Mouse (Mus musculus) T-helper 1 cell (primary cell): Measurements from ENCODE around the gene Nav2.

Experiments
- in situ Hi-C: fragments of 300-600 bp; cut with MboI, MseI; formaldehyde crosslinking; loops from one replicate; pipeline ENCODE4 v1.15.1; 2025; ENCODE audit warnings: high pct_unique_total_duplicates

The Nav2 gene

GRCm38 (mm10) chr7:49276163-49276562 lies 367.6 kb downstream of the Nav2 start:
- in situ Hi-C loops = no loop called here

- in situ Hi-C loops = no loop called here
Measured at GRCm38 (mm10) chr7:49277685-49278084, 369.2 kb downstream of the Nav2 start.

- in situ Hi-C loops = no loop called here
Measured at GRCm38 (mm10) chr7:49278531-49278930, 370.0 kb downstream of the Nav2 start.

- in situ Hi-C loops = no loop called here
Measured at GRCm38 (mm10) chr7:49280427-49280826, 371.9 kb downstream of the Nav2 start.

GRCm38 (mm10) chr7:49282446-49282845 lies 373.9 kb downstream of the Nav2 start:
- in situ Hi-C loops = no loop called here

GRCm38 (mm10) chr7:49283507-49284361 lies 375.2 kb downstream of the Nav2 start:
- in situ Hi-C loops = no loop called here

GRCm38 (mm10) chr7:49288186-49288585 lies 379.7 kb downstream of the Nav2 start:
- in situ Hi-C loops = no loop called here

GRCm38 (mm10) chr7:49290308-49290707 lies 381.8 kb downstream of the Nav2 start:
- in situ Hi-C loops = no loop called here

- in situ Hi-C loops = no loop called here
Measured at GRCm38 (mm10) chr7:49291208-49291892, 382.8 kb downstream of the Nav2 start.

GRCm38 (mm10) chr7:49297148-49297547 lies 388.6 kb downstream of the Nav2 start:
- in situ Hi-C loops = no loop called here

GRCm38 (mm10) chr7:49298431-49298839 lies 389.9 kb downstream of the Nav2 start:
- in situ Hi-C loops = no loop called here

- in situ Hi-C loops = no loop called here
Measured at GRCm38 (mm10) chr7:49301487-49301886, 393.0 kb downstream of the Nav2 start.

GRCm38 (mm10) chr7:49303600-49304411 lies 395.3 kb downstream of the Nav2 start:
- in situ Hi-C loops = no loop called here

- in situ Hi-C loops = no loop called here
Measured at GRCm38 (mm10) chr7:49307717-49308116, 399.2 kb downstream of the Nav2 start.

GRCm38 (mm10) chr7:49309746-49310145 lies 401.2 kb downstream of the Nav2 start:
- in situ Hi-C loops = no loop called here

- in situ Hi-C loops = no loop called here
Measured at GRCm38 (mm10) chr7:49313945-49314344, 405.4 kb downstream of the Nav2 start.

- in situ Hi-C loops = no loop called here
Measured at GRCm38 (mm10) chr7:49315033-49315432, 406.5 kb downstream of the Nav2 start.

- in situ Hi-C loops = no loop called here
Measured at GRCm38 (mm10) chr7:49316600-49316999, 408.1 kb downstream of the Nav2 start.

GRCm38 (mm10) chr7:49318183-49318897 lies 409.8 kb downstream of the Nav2 start:
- in situ Hi-C loops = no loop called here

GRCm38 (mm10) chr7:49318898-49319293 lies 410.4 kb downstream of the Nav2 start:
- in situ Hi-C loops = no loop called here

- in situ Hi-C loops = no loop called here
Measured at GRCm38 (mm10) chr7:49319981-49320380, 411.5 kb downstream of the Nav2 start.
